Mouse (Mus musculus): ENCODE data around the gene Nfkb2.

Gene Nfkb2

DNA sequence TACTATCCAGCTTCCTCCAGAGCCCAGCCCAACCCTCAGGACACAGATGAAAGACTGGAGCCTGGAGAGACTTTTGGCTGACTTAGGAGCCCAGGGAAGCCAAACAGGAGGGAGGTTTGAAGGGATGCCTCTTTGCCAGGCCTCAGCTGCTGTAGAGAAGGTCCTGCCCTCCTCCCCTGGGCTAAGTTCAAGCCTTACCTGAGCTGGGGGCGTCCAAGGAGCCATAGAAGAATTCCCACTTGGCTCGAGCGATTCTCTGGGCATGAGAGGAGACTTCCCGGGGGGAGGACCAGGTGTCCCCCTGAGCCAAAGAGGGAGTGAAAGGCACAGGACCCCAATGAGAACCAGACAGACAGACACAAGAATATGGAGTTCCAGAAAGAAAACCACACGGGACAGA lies 19.6 kb downstream of the Nfkb2 start:
- DNase-seq: no peak

GRCm38 (mm10) chr19:46324366-46324765 lies 20.2 kb downstream of the Nfkb2 start:
- DNase-seq: no peak

DNA sequence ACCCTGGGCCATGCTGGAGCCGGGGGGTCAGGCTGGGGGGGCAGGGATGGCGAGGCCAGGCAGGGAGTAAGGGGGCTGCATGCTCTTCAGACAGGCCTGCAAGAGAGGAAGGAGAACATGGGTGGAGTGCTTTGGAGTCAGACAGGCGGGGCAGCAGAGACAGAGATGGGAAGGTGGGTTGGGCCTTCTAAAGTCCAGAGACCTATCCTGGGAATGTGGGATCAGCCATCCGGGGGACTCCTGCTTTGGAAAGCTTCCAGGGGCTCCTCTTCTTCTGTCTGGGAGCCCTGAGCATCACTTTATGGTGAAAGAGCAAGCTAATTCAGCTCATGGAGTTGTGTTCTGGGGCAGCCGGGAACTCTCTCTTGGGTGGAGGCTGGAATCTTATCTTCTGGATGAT lies 20.8 kb downstream of the Nfkb2 start:
- DNase-seq: no peak

- no peak for DNase-seq
These were observed 22.1 kb downstream of the Nfkb2 start for GRCm38 (mm10) chr19:46326019-46326755.

- peak; percentile 68 for DNase-seq
These were observed 22.7 kb downstream of the Nfkb2 start, which contains the start of gene Psd for GRCm38 (mm10) chr19:46326756-46327305. Gene Psd, minus strand, starts transcription at chr19:46327156.

- no peak for DNase-seq
These were observed 23.5 kb downstream of the Nfkb2 start for GRCm38 (mm10) chr19:46327531-46328064.

GRCm38 (mm10) chr19:46328081-46329030 lies 24.2 kb downstream of the Nfkb2 start, which contains the start of gene Fbxl15:
Gene Fbxl15, plus strand, starts transcription at chr19:46328184.
- DNase-seq: peak; percentile 98

DNA sequence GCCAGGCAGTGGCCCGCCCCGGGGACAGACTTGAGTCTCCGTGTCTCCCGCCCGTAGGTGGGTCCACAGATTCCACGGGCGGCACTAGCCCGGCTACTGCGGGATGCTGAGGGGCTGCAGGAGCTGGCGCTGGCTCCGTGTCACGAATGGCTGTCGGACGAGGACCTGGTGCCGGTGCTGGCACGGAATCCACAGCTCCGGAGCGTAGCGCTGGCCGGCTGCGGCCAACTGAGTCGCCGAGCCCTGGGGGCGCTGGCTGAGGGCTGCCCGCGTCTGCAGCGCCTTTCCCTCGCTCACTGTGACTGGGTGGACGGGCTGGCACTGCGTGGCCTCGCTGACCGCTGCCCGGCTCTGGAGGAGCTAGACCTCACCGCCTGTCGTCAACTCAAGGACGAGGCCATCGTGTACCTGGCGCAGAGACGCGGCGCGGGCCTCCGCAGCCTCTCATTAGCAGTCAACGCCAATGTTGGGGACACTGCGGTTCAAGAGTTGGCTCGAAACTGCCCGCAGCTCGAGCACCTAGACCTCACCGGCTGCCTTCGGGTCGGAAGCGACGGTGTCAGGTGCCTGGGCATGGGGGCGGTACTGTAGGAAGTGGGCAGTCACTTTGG lies 25.0 kb downstream of the Nfkb2 start:
- DNase-seq: peak; percentile 30

- peak; percentile 81 for DNase-seq
These were observed 25.8 kb downstream of the Nfkb2 start for GRCm38 (mm10) chr19:46329951-46330350.

DNA sequence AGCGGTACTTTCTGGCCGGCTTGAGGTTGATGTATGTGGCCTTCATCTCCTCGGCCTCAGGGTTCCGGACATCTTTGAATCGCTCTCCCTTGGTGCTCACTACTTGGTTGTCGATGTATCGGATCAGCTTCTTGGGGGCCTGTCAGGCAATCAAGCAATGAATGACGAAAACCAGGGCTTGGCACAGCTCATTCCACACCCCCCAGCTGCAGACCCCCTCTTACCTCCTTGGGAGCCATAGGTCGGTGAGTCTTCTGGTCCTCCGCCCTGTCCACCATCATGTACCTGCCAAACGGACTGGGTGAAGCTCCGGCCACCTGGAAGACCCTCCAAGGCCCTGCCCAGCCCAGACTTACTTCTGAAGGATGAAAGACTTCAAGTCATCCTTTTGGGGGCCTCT lies 26.6 kb downstream of the Nfkb2 start:
- no peak for DNase-seq

- DNase-seq: no peak
These were observed 27.2 kb downstream of the Nfkb2 start for GRCm38 (mm10) chr19:46331326-46331725.

DNA sequence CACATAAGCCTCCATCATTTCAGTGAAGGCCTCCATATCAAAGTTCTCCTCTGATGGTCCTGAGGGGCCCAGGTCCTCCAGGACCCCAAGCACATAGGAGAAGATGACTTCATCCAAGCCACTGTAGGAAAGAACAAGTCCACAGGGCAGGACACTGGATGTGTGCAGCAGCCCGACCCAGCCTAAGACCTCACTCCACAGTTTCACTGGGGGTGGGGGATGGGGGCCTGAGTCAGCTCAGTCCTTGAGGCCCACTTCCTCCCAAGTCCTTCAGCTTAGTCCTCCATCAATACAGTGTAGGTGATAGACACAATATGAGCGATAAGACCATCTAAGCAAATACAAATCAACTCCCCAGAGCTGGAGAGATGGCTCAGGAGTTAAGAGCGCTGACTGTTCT lies 27.8 kb downstream of the Nfkb2 start:
- DNase-seq: no peak

DNA sequence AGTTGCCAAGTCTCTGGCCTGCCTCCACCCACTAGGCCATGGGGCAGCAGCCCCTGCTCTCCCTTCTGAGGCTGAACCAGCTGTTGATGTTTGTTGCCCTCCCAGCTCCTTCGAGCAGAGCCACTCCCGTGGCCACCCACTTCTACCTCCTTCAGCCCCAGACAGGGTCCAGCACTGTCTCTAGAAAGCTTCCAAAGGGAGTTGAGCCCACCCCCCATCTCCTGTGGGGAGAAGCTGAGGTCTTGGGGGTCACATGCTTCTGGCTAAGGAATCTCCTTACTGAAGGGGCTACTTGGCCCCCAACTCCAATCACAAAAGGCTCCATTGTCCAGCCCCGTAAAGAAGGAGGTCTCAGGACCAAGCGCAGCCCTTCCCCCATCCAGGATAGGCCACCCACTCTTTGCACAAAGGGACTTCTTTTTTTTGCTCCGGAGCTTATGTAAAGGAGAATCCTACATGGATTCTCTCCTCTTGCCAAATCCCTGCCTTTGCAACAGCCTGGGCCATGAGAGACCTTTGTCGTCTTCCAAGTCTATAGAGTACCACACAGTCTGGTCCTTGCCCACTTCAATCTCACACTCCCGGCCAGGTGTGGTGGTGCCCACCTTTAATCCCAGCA lies 28.7 kb downstream of the Nfkb2 start:
- DNase-seq: no peak

GRCm38 (mm10) chr19:46333906-46334305 lies 29.8 kb downstream of the Nfkb2 start:
- DNase-seq: no peak

DNA sequence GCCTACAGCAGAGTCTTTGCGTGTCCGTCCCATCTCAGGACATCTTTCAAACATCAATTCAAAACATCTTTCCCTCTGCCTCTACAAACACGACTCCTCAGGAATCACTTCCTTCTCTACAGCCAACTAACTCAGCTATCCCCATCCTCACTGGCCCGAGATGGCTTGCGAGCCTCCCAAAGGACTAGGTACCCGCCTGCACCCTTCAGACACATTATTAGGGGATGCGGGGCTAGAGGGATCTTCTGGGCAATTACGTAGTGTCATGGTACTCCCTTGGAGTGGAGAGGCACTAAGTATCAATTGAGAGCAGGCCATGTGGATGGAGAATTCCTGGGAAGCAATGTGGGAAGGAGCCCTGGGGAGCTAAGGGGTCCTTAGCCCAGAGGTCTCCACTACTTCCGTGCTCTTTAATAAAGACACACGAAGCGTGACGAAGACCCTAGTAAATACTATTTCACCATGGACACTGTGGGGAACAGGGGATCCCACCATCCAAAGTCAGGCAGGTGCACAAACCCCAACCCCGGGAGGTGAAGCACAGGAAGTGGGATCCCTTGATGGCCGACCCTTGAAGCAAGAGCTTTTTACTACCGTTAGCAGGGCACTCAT lies 33.7 kb downstream of the Nfkb2 start:
- DNase-seq: no peak

- peak; percentile 94 for DNase-seq
These were observed 34.3 kb downstream of the Nfkb2 start, which contains the start of gene Cuedc2 for GRCm38 (mm10) chr19:46338331-46338936. Gene Cuedc2, minus strand, starts transcription at chr19:46338702.

- no peak for DNase-seq
These were observed 34.8 kb downstream of the Nfkb2 start for GRCm38 (mm10) chr19:46338942-46339286.

- no peak for DNase-seq
These were observed 35.3 kb downstream of the Nfkb2 start for GRCm38 (mm10) chr19:46339287-46339971.

DNA sequence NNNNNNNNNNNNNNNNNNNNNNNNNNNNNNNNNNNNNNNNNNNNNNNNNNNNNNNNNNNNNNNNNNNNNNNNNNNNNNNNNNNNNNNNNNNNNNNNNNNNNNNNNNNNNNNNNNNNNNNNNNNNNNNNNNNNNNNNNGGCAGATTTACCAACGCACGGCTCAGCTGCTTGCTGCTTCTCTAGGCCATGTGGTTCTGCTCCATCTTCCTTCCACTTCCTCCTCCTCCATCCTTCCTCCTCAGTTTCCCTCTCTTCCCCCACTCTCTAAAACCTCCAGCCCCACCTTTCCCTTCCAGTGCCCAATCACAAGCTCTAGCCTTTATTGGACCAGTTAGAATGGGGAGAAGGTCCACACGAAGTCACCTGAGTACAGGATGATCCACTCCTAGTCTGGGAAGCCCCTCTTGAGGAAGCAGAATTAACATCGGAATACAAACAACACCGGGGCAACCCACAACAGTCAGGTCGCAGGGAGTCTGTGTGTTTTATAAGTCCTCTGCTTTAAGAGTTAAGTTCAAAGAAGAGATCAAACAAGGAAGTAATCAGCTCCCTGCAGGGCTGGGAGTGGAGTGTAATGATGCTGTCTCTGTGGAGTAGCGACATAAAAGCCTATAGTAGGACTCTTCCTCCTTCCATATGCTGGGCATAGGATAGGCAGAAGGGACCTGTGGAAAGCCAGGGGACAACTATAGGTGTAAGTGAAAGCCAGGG lies 40.7 kb downstream of the Nfkb2 start:
- no peak for DNase-seq

DNA sequence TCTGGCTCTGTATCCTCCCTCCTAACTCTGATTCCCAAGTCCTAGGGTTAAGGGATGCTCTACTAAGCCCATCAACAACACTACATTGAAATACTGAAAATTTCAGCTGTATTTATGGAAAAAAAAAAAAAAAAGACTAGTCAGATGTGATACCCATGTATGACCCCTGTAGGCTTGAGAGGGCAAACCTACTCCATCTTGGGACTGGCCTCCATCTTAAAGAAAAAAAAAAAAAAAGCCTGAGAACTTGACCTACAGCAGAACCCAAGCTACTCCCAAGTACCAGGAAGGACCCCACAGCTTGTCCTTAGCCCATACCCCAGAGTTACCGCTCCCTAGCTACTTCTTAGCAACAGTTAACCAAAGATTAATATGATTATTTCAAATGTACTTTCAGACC lies 43.0 kb downstream of the Nfkb2 start:
- DNase-seq: no peak
